Mouse (Mus musculus): ENCODE measurements around the gene Papss1.

DNA sequence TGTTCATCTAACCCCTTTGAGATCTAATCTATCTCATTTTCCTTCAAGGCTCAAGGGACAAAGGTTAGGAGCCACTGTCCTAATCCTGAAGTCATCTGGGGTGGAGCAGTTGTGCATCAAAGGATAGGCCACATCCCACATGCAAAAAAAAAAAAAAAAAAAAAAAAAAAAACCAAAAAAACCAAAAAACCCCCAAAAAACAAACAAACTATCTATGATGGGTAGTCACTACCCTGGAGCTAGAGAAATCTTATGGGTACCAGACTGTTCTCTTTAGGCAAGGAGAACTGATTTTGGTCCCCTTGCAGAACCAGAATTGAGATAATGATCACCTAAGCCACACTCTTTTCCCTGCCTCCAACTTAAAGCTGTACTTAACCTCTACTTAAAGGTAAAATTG is 3.0 kb upstream of the Papss1 start:
- TF ChIP-seq CTCF (conservative IDR thresholded peaks at IDR 0.05; ENCODE audit: low read length) = no peak
- TF ChIP-seq POU5F1 (IDR thresholded peaks at IDR 0.05; ENCODE audit: borderline replicate concordance, low read length) = no peak
